Mouse (Mus musculus): Measurements from ENCODE around the gene Cs. TPM values are rescaled to one million over a fixed set of nuclear protein-coding genes. Genes with fewer than 3 reads are reported as not detected.

Cs gene
- polyA plus RNA-seq, 1 experiment from 2014 or later, result 192 TPM

Small RNAs within 50 kb of the gene (microRNA-seq; reads per million reads assigned to microRNA genes)
- not detected for gene Gm25361
- not detected for gene Gm26308
- gene Mir6914, result not detected
- gene Mir6915, result 1.4 reads per million

Other genes starting within 250 kb of the Cs start
- 10.1 and 11.7 TPM in 2 replicates for gene Baz2a, start 246.2 kb upstream of the Cs start, polyA plus RNA-seq (2015; fragmentation: Nextera tagmentation; extraction: Ambion mirVana)
- gene Rbms2, start 157.4 kb upstream of the Cs start, polyA plus RNA-seq (2015; fragmentation: Nextera tagmentation; extraction: Ambion mirVana), result 27.3 and 29.8 TPM in 2 replicates
- 4.3 and 5.2 TPM in 2 replicates for gene Gls2, start 143.3 kb upstream of the Cs start, polyA plus RNA-seq (2015; fragmentation: Nextera tagmentation; extraction: Ambion mirVana)
- gene Spryd4, start 125.9 kb upstream of the Cs start, polyA plus RNA-seq (2015; fragmentation: Nextera tagmentation; extraction: Ambion mirVana), result 31.1 and 34.6 TPM in 2 replicates
- gene Mip, start 111.9 kb upstream of the Cs start, polyA plus RNA-seq (2015; fragmentation: Nextera tagmentation; extraction: Ambion mirVana), result 0.14 TPM in 1 of 2 replicates, not detected in the other
- gene Timeless, start 105.7 kb upstream of the Cs start, polyA plus RNA-seq (2015; fragmentation: Nextera tagmentation; extraction: Ambion mirVana), result 43.7 and 46.4 TPM in 2 replicates
- gene Apon, start 83.6 kb upstream of the Cs start, polyA plus RNA-seq (2015; fragmentation: Nextera tagmentation; extraction: Ambion mirVana), result 0.24 and 0.55 TPM in 2 replicates
- 2.8 and 8.5 TPM in 2 replicates for gene Apof, start 69.1 kb upstream of the Cs start, polyA plus RNA-seq (2015; fragmentation: Nextera tagmentation; extraction: Ambion mirVana)
- 13.0 and 16.3 TPM in 2 replicates for gene Stat2, start 67.2 kb upstream of the Cs start, polyA plus RNA-seq (2015; fragmentation: Nextera tagmentation; extraction: Ambion mirVana)
- 0.40 and 0.46 TPM in 2 replicates for gene Il23a, start 39.0 kb upstream of the Cs start, polyA plus RNA-seq (2015; fragmentation: Nextera tagmentation; extraction: Ambion mirVana)
- gene Pan2, start 34.4 kb upstream of the Cs start, polyA plus RNA-seq (2015; fragmentation: Nextera tagmentation; extraction: Ambion mirVana), result 27.1 and 31.2 TPM in 2 replicates
- 331 and 344 TPM in 2 replicates for gene Cnpy2, start 15.3 kb upstream of the Cs start, polyA plus RNA-seq (2015; fragmentation: Nextera tagmentation; extraction: Ambion mirVana)
- gene Coq10a, start 31.3 kb downstream of the Cs start, polyA plus RNA-seq (2015; fragmentation: Nextera tagmentation; extraction: Ambion mirVana), result 14.0 and 14.5 TPM in 2 replicates
- gene Ankrd52, start 39.4 kb downstream of the Cs start, polyA plus RNA-seq (2015; fragmentation: Nextera tagmentation; extraction: Ambion mirVana), result 12.8 and 15.8 TPM in 2 replicates
- gene Slc39a5, start 63.5 kb downstream of the Cs start, polyA plus RNA-seq (2015; fragmentation: Nextera tagmentation; extraction: Ambion mirVana), result 34.5 and 39.4 TPM in 2 replicates
- 66.3 and 81.0 TPM in 2 replicates for gene Nabp2, start 73.8 kb downstream of the Cs start, polyA plus RNA-seq (2015; fragmentation: Nextera tagmentation; extraction: Ambion mirVana)
- 33.2 and 35.4 TPM in 2 replicates for gene Rnf41, start 73.9 kb downstream of the Cs start, polyA plus RNA-seq (2015; fragmentation: Nextera tagmentation; extraction: Ambion mirVana)
- gene Smarcc2, start 121.5 kb downstream of the Cs start, polyA plus RNA-seq (2015; fragmentation: Nextera tagmentation; extraction: Ambion mirVana), result 63.1 and 70.0 TPM in 2 replicates
- 1,838 and 1,873 TPM in 2 replicates for gene Myl6, start 156.4 kb downstream of the Cs start, polyA plus RNA-seq (2015; fragmentation: Nextera tagmentation; extraction: Ambion mirVana)
- gene Myl6b, start 161.0 kb downstream of the Cs start, polyA plus RNA-seq (2015; fragmentation: Nextera tagmentation; extraction: Ambion mirVana), result 3.0 and 3.4 TPM in 2 replicates
- gene Esyt1, start 188.1 kb downstream of the Cs start, polyA plus RNA-seq (2015; fragmentation: Nextera tagmentation; extraction: Ambion mirVana), result 28.8 and 32.1 TPM in 2 replicates
- 12.1 and 12.4 TPM in 2 replicates for gene Zc3h10, start 210.0 kb downstream of the Cs start, polyA plus RNA-seq (2015; fragmentation: Nextera tagmentation; extraction: Ambion mirVana)
- 3,689 and 3,942 TPM in 2 replicates for gene Rpl41, start 211.6 kb downstream of the Cs start, polyA plus RNA-seq (2015; fragmentation: Nextera tagmentation; extraction: Ambion mirVana)
- 213 and 215 TPM in 2 replicates for gene Pa2g4, start 228.3 kb downstream of the Cs start, polyA plus RNA-seq (2015; fragmentation: Nextera tagmentation; extraction: Ambion mirVana)

Measured in stomach, embryonic 15.5 days (tissue).